Mouse (Mus musculus) E14TG2a.4 (cell line): Measurements from ENCODE around the gene Foxp1.

Experiments
- H3K27me3 ChIP-seq: 2 replicates; pipeline ENCODE4 v1.6.1; 2014; ENCODE audit warnings: low read length, control low read depth; ENCODE audit not compliant: insufficient read depth
- H3K36me3 ChIP-seq: 2 replicates; pipeline ENCODE4 v1.6.1; 2014; ENCODE audit warnings: low read length, control low read depth; ENCODE audit not compliant: insufficient read depth
- H3K4me1 ChIP-seq: replicated peaks from 2 replicates; pipeline ENCODE4 v1.6.1; 2014; ENCODE audit warnings: low read depth, low read length, control low read depth
- H3K4me3 ChIP-seq: replicated peaks from 2 replicates; pipeline ENCODE4 v1.5.1; 2014; ENCODE audit warnings: mild to moderate bottlenecking, low read length
- H3K9me3 ChIP-seq: 2 replicates; pipeline ENCODE4 v1.6.1; 2014; ENCODE audit warnings: low read length, control low read depth
- CTCF ChIP-seq: conservative IDR thresholded peaks from 2 replicates; pipeline ENCODE4 v1.5.1; 2014; ENCODE audit warnings: low read length
- NANOG ChIP-seq: IDR thresholded peaks from 2 replicates; pipeline ENCODE4 v1.6.1; 2014; ENCODE audit warnings: borderline replicate concordance, low read length, mixed read lengths
- POU5F1 ChIP-seq: IDR thresholded peaks from 2 replicates; pipeline ENCODE4 v1.6.1; 2014; ENCODE audit warnings: low read length, borderline replicate concordance

Foxp1 gene

GRCm38 (mm10) chr6:99302662-99303435 is 219.7 kb downstream of the Foxp1 start:
- Histone ChIP-seq H3K9me3 (no peaks in the 10 kb centered on the region), H3K27me3 (no peaks in the 10 kb centered on the region), H3K36me3 (no peaks in the 10 kb centered on the region), H3K4me1 (no peaks in the 10 kb centered on the region), H3K4me3 (no peak overlapping the region)
- TF ChIP-seq POU5F1: no peak
- TF ChIP-seq CTCF: no peak
- no peak for TF ChIP-seq NANOG

- H3K36me3 ChIP-seq: no peaks in the 10 kb centered on the region
- H3K4me1 ChIP-seq: no peaks in the 10 kb centered on the region
Observed at GRCm38 (mm10) chr6:99301923-99302322, 220.6 kb downstream of the Foxp1 start.

GRCm38 (mm10) chr6:99300235-99300634 is 222.3 kb downstream of the Foxp1 start:
- no peaks in the 10 kb centered on the region for H3K36me3 ChIP-seq
- no peaks in the 10 kb centered on the region for H3K27me3 ChIP-seq
- H3K9me3 ChIP-seq: no peaks in the 10 kb centered on the region
- H3K4me3 ChIP-seq: no peak overlapping the region
- TF ChIP-seq CTCF (no peak), NANOG (no peak), POU5F1 (no peak)
- H3K4me1 ChIP-seq: no peaks in the 10 kb centered on the region

More at GRCm38 (mm10) chr6:99301923-99302322, 220.6 kb downstream of the Foxp1 start:
- Histone ChIP-seq H3K27me3 (no peaks in the 10 kb centered on the region), H3K4me3 (no peak overlapping the region), H3K9me3 (no peaks in the 10 kb centered on the region)
- TF ChIP-seq POU5F1 (no peak), NANOG (no peak), CTCF (no peak)

- no peaks in the 10 kb centered on the region for H3K9me3 ChIP-seq
- H3K36me3 ChIP-seq: no peaks in the 10 kb centered on the region
- H3K27me3 ChIP-seq: no peaks in the 10 kb centered on the region
- no peak overlapping the region for H3K4me3 ChIP-seq
- TF ChIP-seq NANOG (no peak), POU5F1 (no peak), CTCF (no peak)
- H3K4me1 ChIP-seq: no peaks in the 10 kb centered on the region
Observed at GRCm38 (mm10) chr6:99299196-99299595, 223.3 kb downstream of the Foxp1 start.

- TF ChIP-seq POU5F1 (no peak), CTCF (no peak), NANOG (no peak)
- Histone ChIP-seq H3K4me1 (no peaks in the 10 kb centered on the region), H3K36me3 (no peaks in the 10 kb centered on the region), H3K4me3 (no peak overlapping the region), H3K9me3 (no peaks in the 10 kb centered on the region), H3K27me3 (no peaks in the 10 kb centered on the region)
Observed at GRCm38 (mm10) chr6:99297535-99297934, 225.0 kb downstream of the Foxp1 start.

- TF ChIP-seq CTCF (no peak), POU5F1 (no peak), NANOG (no peak)
- no peaks in the 10 kb centered on the region for H3K9me3 ChIP-seq
- H3K4me3 ChIP-seq: no peak overlapping the region
- H3K36me3 ChIP-seq: no peaks in the 10 kb centered on the region
- no peaks in the 10 kb centered on the region for H3K4me1 ChIP-seq
- no peaks in the 10 kb centered on the region for H3K27me3 ChIP-seq
Observed at GRCm38 (mm10) chr6:99295495-99295894, 227.0 kb downstream of the Foxp1 start.

GRCm38 (mm10) chr6:99289220-99289619 is 233.3 kb downstream of the Foxp1 start:
- H3K9me3 ChIP-seq: no peaks in the 10 kb centered on the region
- no peaks in the 10 kb centered on the region for H3K27me3 ChIP-seq
- H3K4me1 ChIP-seq: no peaks in the 10 kb centered on the region
- no peak overlapping the region for H3K4me3 ChIP-seq
- H3K36me3 ChIP-seq: no peaks in the 10 kb centered on the region
- no peak for TF ChIP-seq POU5F1
- TF ChIP-seq CTCF: no peak
- no peak for TF ChIP-seq NANOG

GRCm38 (mm10) chr6:99285026-99285425 is 237.5 kb downstream of the Foxp1 start:
- no peak overlapping the region for H3K4me3 ChIP-seq
- no peak for TF ChIP-seq NANOG
- no peak for TF ChIP-seq CTCF
- H3K9me3 ChIP-seq: no peaks in the 10 kb centered on the region
- H3K36me3 ChIP-seq: no peaks in the 10 kb centered on the region
- no peaks in the 10 kb centered on the region for H3K4me1 ChIP-seq
- H3K27me3 ChIP-seq: no peaks in the 10 kb centered on the region

- Histone ChIP-seq H3K4me3 (no peak overlapping the region), H3K9me3 (no peaks in the 10 kb centered on the region), H3K36me3 (no peaks in the 10 kb centered on the region), H3K4me1 (no peaks in the 10 kb centered on the region), H3K27me3 (0 out of 2 replicates have a peak, but pooled peaks cover under 1% of the 10 kb centered on the region)
- TF ChIP-seq POU5F1: no peak
Observed at GRCm38 (mm10) chr6:99284019-99284418, 238.5 kb downstream of the Foxp1 start.
